Mouse (Mus musculus) hindbrain, postnatal 0 days (tissue): Measurements from ENCODE around the gene Trpm8. TPM values are rescaled to one million over a fixed set of nuclear protein-coding genes. Genes with fewer than 3 reads are reported as not detected.

Experiments used
- ATAC-seq: fragments of 200-750 bp; cut with Nextera tagmentation; 2 replicates; pipeline ENCODE4 v1.8.0; 2017; ENCODE audit warnings: mild to moderate bottlenecking, moderate TSS enrichment, moderate library complexity
- DNase-seq: peaks from one replicate; pipeline ENCODE4 v3.0.0-alpha.2; 2015; ENCODE audit warnings: low spot score
- H3K27ac ChIP-seq: fragments of 300-500 bp; sonication (generic); 2 replicates; pipeline ENCODE4 v1.5.1; 2014; ENCODE audit warnings: mild to moderate bottlenecking
- H3K27me3 ChIP-seq: fragments of 300-500 bp; sonication (generic); 2 replicates; pipeline ENCODE4 v1.6.1; 2014; ENCODE audit warnings: low read length, mixed read lengths; ENCODE audit not compliant: insufficient read depth
- H3K36me3 ChIP-seq: fragments of 300-500 bp; sonication (generic); 2 replicates; pipeline ENCODE4 v1.6.1; 2014; ENCODE audit warnings: low read length, mixed read lengths; ENCODE audit not compliant: insufficient read depth
- H3K4me1 ChIP-seq: fragments of 300-500 bp; sonication (generic); 2 replicates; pipeline ENCODE4 v1.6.1; 2014; ENCODE audit warnings: antibody characterized with exemption, low read length, mixed read lengths; ENCODE audit not compliant: insufficient read depth
- H3K4me2 ChIP-seq: fragments of 300-500 bp; sonication (generic); 2 replicates; pipeline ENCODE4 v1.6.1; 2014; ENCODE audit warnings: low read depth, mild to moderate bottlenecking, low read length, moderate library complexity, mixed read lengths
- H3K4me3 ChIP-seq: fragments of 300-500 bp; sonication (generic); 2 replicates; pipeline ENCODE4 v1.5.1; 2014; ENCODE audit warnings: low read length
- H3K9ac ChIP-seq: fragments of 300-500 bp; sonication (generic); replicated peaks from 2 replicates; pipeline ENCODE4 v1.6.1; 2014; ENCODE audit warnings: mild to moderate bottlenecking, low read length, moderate library complexity, mixed read lengths
- H3K9me3 ChIP-seq: fragments of 300-500 bp; sonication (generic); 2 replicates; pipeline ENCODE4 v1.6.1; 2016; ENCODE audit warnings: low read length, mixed read lengths
- CTCF ChIP-seq: IDR thresholded peaks from 2 replicates; pipeline ENCODE4 v1.5.1; 2016; ENCODE audit warnings: antibody characterized with exemption, control low read depth, low read depth
- WGBS: fragments of 180-500 bp; shearing (Covaris S2); extraction: QIAGEN DNeasy Blood & Tissue Kit; methylation state at CpG from one replicate; pipeline ENCODE4 v1.1.7; 2014; 5-methylcytosine and 5-hydroxymethylcytosine counted together
- polyA plus RNA-seq: library from polyadenylated mRNA; unstranded; fragments of >200 nt; fragmentation: Nextera tagmentation; extraction: Ambion mirVana; gene quantifications from 2 replicates; pipeline ENCODE4 v1.2.1, GENCODE M21; 2015
- total RNA-seq: library from RNA; depleted of rRNA; stranded (reverse); fragments of >200 nt; gene quantifications from 2 replicates; pipeline ENCODE4 v1.2.3, GENCODE M21; 2014

The Trpm8 gene
- total and polyA plus RNA-seq, 2 experiments from 2014 or later, result 0.05 to 0.11 TPM

DNA sequence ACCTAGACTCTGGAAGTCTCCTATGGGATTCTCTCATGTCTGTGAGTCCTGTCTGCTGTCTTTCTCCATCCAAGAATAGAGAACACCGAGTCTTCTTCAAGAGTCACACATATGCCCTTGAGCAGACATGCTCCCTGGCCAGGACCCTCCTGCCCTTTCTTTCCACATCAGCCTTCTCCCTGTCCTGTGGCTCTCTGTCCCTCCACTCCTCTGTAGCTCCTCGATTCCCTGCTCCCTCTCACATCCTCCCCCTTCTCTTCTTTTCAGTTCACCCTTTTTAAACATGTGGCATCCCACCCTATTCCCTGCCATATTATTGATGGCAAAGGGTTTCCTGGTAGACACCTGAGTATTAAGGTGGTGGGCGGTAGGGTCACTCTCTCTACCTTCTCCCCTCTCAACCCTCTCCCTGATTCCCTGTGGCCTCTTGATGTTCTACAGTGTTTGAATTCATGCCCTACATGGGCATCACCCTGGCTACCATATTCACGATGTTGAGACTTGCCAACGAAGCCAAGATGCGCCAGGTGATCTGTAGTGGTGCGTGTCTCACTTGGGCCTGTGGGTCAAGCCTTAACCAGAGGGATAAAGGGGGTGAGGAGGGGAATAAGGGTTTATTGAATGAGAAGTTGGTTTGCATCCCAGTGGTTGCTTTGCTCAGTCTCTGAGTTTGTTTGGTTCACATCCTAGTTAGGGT is 45.5 kb upstream of the Trpm8 start:
- DNase-seq (no peak), ATAC-seq (no peak)
- Histone ChIP-seq H3K9ac (no peak overlapping the region), H3K27ac (no peak overlapping the region), H3K9me3 (peaks cover 97% of the 10 kb centered on the region), H3K4me1 (no peaks in the 10 kb centered on the region), H3K4me2 (no peak overlapping the region), H3K27me3 (no peaks in the 10 kb centered on the region), H3K36me3 (no peaks in the 10 kb centered on the region), H3K4me3 (no peak overlapping the region)
- TF ChIP-seq CTCF, result no peak
- 66% methylated on average over 7 of the region's 7 CpGs for WGBS

DNA sequence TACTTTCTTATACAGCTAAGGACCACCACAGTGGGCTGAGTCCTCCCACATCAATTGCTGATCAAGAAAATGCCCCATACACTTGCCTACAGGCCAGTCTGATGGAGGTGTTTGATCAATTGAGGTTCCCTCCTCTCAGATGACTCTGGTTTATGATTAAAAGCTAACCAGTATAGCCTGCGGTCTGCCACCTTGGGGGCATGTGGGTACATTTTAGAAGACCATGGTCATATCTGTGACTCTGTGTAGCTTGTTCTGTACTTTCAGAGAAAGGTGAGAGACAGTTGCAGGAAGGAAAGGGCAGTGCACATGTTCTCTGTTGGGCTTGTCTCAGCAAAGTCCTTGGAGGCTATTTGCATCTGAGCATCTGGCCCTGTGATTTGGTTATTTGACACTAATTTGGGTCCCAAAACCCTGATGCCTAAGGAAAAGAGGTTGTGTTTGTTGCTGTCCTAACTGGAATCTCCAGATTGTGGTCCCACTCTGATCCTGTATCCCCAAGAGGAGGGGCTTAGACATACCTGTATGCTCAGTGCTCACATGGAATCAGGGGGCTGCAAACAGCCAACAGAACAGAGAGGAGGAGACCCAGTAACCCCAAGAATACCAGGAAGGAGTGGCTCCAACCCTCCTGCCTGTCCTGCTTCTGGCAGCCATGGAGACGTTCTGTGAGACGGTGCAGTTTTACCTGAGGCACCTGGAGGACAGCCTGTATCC is 44.6 kb upstream of the Trpm8 start:
- 56% methylated on average over 3 of the region's 3 CpGs for WGBS
- DNase-seq (no peak), ATAC-seq (no peak)
- Histone ChIP-seq H3K4me2 (no peak overlapping the region), H3K27ac (no peak overlapping the region), H3K27me3 (no peaks in the 10 kb centered on the region), H3K4me1 (no peaks in the 10 kb centered on the region), H3K9me3 (peaks cover 97% of the 10 kb centered on the region), H3K4me3 (no peak overlapping the region), H3K9ac (no peak overlapping the region), H3K36me3 (no peaks in the 10 kb centered on the region)
- TF ChIP-seq CTCF, result no peak

DNA sequence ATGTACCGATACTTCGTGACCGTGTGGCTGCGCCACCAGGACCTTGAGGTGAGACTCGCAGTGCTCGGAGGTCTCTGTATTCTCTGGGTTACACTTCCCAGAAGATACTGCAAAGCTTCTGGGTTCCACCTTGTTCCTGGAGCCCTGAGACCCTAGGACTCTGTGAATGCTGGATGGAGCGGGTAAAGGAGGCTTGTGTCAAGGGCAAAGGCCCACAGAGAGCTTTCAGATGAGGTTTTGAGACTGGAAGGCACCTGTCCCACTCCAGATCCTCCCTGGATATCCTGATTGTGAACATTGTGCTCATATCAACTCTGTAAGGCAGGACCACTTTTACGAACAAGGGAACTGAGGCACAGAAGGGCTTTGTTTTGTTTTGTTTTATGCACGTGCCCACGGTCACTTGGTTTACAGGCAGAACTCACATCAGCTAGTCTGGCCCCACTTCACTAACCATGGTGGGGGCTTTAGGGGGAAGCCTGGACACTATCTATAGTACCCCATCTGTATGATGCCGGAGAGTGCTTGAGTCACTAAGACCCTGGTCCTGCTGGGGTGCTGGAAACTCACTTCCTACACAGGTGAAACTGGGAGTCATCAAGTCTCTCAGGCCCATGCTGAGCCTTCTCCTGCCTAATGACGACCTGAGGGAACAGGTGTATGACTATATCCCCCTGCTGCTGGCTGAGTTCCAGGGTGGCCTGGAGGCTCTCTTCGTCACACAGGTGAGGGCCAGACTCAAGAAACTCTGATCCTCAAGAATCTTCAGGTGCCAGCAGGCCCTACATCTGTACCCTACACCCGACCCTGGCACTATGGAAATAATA is 43.8 kb upstream of the Trpm8 start:
- Histone ChIP-seq H3K36me3 (no peaks in the 10 kb centered on the region), H3K27ac (no peak overlapping the region), H3K9ac (no peak overlapping the region), H3K4me1 (no peaks in the 10 kb centered on the region), H3K4me3 (no peak overlapping the region), H3K4me2 (no peak overlapping the region), H3K9me3 (peaks cover 97% of the 10 kb centered on the region), H3K27me3 (no peaks in the 10 kb centered on the region)
- ATAC-seq (no peak), DNase-seq (no peak)
- no peak for TF ChIP-seq CTCF
- 72% methylated on average over 14 of the region's 14 CpGs for WGBS

DNA sequence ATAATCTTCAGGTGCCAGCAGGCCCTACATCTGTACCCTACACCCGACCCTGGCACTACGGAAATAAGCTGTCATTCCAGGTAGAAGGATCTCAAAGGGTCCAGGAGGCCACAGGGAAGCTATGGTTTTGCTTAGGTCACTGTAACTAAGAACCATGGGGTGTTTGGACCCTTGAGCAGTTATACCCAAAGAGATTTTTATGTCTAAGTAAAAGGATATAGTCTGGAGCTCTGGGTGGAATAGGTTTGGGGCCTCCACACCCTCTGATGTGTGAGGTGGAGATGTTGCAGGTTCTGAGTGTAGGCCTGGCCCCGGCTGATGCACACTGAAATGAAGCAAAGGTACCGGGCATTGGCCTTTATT is 43.2 kb upstream of the Trpm8 start:
- Histone ChIP-seq H3K4me1 (no peaks in the 10 kb centered on the region), H3K4me3 (no peak overlapping the region), H3K4me2 (no peak overlapping the region), H3K9me3 (peaks cover 97% of the 10 kb centered on the region), H3K27ac (no peak overlapping the region), H3K9ac (no peak overlapping the region), H3K36me3 (no peaks in the 10 kb centered on the region), H3K27me3 (no peaks in the 10 kb centered on the region)
- no peak for ATAC-seq
- WGBS, result 64% methylated on average over 4 of the region's 4 CpGs
- no peak for DNase-seq
- no peak for TF ChIP-seq CTCF

DNA sequence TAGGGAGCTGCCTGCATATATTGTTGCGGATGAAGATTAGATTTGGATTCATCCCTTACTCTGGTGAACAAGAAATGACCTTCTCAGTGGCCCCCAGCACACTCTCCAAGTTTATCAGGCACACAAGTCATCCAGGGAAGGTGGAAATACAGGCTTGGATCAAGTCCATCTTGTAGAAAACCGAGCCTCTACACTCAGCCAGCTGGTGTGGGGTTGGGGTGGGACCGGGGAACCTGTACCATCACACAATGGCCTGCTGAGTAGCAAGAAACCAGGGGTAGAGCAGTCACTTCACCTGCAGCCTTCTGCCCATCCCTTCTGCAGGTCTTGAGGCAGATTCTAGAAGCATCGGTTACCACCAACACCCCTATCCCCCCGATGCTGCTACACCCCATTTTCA is 42.8 kb upstream of the Trpm8 start:
- ATAC-seq, result no peak
- 43% methylated on average over 5 of the region's 5 CpGs for WGBS
- no peak overlapping the region for H3K4me2 ChIP-seq

DNA sequence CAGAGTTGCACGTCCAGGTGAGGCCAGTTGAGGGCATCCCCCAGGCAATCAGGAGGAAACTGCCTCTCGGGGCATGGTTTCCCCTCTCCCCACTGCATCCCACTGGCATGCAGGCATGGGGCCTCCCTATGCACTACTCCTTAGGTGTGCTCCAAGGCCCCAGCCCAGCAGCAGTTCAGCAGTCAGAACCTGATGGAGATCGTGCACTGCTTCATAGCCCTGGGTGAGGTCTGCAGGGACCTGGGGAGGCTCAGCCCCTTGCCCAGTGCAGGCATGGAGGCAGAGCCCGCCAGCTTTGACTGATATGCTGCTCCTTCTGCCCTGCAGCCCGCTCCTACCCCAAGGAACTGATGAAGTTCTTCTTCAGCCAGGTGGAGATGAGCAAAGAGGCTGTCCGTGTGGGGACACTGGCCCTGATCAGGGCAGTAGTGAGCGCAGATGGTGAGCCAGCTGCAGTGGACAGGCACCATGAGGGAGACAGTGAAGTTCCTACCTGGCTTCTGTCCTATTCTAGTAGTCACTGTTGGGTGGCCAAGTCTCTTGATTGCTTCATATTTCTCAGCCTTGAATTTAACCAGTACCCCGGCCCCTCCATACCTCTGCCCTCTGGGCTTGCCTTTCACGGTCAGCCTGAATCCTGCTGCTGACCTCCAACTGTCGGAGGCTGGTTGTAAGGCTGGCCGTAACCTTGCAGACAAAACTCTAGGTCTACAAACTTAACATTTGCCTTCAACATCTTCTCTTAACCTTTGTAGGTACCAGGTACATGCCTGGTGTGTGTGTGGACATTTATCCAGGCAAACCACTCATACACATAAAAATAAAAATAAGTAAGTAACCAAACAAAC is 42.2 kb upstream of the Trpm8 start:
- 65% methylated on average over 11 of the region's 11 CpGs for WGBS
- Histone ChIP-seq H3K36me3 (no peaks in the 10 kb centered on the region), H3K27me3 (no peaks in the 10 kb centered on the region), H3K4me3 (no peak overlapping the region), H3K4me1 (no peaks in the 10 kb centered on the region), H3K4me2 (no peak overlapping the region), H3K27ac (no peak overlapping the region), H3K9me3 (peaks cover 97% of the 10 kb centered on the region), H3K9ac (no peak overlapping the region)
- TF ChIP-seq CTCF, result no peak
- ATAC-seq, result no peak
- no peak for DNase-seq

More for the DNA sequence above, 42.8 kb upstream of the Trpm8 start:
- no peaks in the 10 kb centered on the region for H3K27me3 ChIP-seq
- TF ChIP-seq CTCF, result no peak
- peaks cover 97% of the 10 kb centered on the region for H3K9me3 ChIP-seq
- H3K9ac ChIP-seq, result no peak overlapping the region
- no peaks in the 10 kb centered on the region for H3K36me3 ChIP-seq
- no peak overlapping the region for H3K4me3 ChIP-seq
- H3K4me1 ChIP-seq, result no peaks in the 10 kb centered on the region
- no peak for DNase-seq
- H3K27ac ChIP-seq, result no peak overlapping the region
